Mouse (Mus musculus) limb, embryonic 12.5 days (tissue): ENCODE data around the gene Cfap36. TPM values are rescaled to one million over a fixed set of nuclear protein-coding genes. Genes with fewer than 3 reads are reported as not detected.

ENCODE experiments used
- ATAC-seq: fragments of 200-750 bp; cut with Nextera tagmentation; 2 replicates; pipeline ENCODE4 v1.8.0; 2017; ENCODE audit warnings: low read depth, moderate TSS enrichment; ENCODE audit not compliant: insufficient number of reproducible peaks, insufficient read depth, low FRiP score, low TSS enrichment
- H3K27ac ChIP-seq: fragments of 300-500 bp; sonication (generic); 2 replicates; pipeline ENCODE4 v1.5.1; 2016; ENCODE audit warnings: mild to moderate bottlenecking, moderate library complexity
- H3K27me3 ChIP-seq: fragments of 300-500 bp; sonication (generic); 2 replicates; pipeline ENCODE4 v1.6.1; 2016; ENCODE audit warnings: mild to moderate bottlenecking, moderate library complexity
- H3K36me3 ChIP-seq: fragments of 300-500 bp; sonication (generic); 2 replicates; pipeline ENCODE4 v1.6.1; 2016; ENCODE audit warnings: mild to moderate bottlenecking, moderate library complexity
- H3K4me1 ChIP-seq: fragments of 300-500 bp; sonication (generic); replicated peaks from 2 replicates; pipeline ENCODE4 v1.6.1; 2016
- H3K4me2 ChIP-seq: fragments of 300-500 bp; sonication (generic); 2 replicates; pipeline ENCODE4 v1.6.1; 2016; ENCODE audit warnings: mild to moderate bottlenecking, moderate library complexity
- H3K4me3 ChIP-seq: fragments of 300-500 bp; sonication (generic); replicated peaks from 2 replicates; pipeline ENCODE4 v1.5.1; 2016; ENCODE audit warnings: mild to moderate bottlenecking
- H3K9ac ChIP-seq: fragments of 300-500 bp; sonication (generic); replicated peaks from 2 replicates; pipeline ENCODE4 v1.6.1; 2016; ENCODE audit warnings: mild to moderate bottlenecking, moderate library complexity
- H3K9me3 ChIP-seq: fragments of 300-500 bp; sonication (generic); 2 replicates; pipeline ENCODE4 v1.6.1; 2016; ENCODE audit warnings: mild to moderate bottlenecking, moderate library complexity
- WGBS: fragments of 180-500 bp; shearing (Covaris S2); methylation state at CpG from one replicate; pipeline ENCODE4 v1.1.7; 2016; 5-methylcytosine and 5-hydroxymethylcytosine counted together
- polyA plus RNA-seq: library from polyadenylated mRNA; unstranded; fragments of >200 nt; fragmentation: Nextera tagmentation; extraction: Ambion mirVana; gene quantifications from 2 replicates; pipeline ENCODE4 v1.2.1, GENCODE M21; 2016

Gene Cfap36
- 63.2 and 64.4 TPM in 2 replicates for polyA plus RNA-seq

- H3K4me3 ChIP-seq, result peak within 1 kb of the TSS; percentile 83
- WGBS, result under 1% methylated on average over 53 of the region's 53 CpGs
These were observed at the start of gene Cfap36 for GRCm38 (mm10) chr11:29246883-29247650. TSS of gene Cfap36 (minus strand) at chr11:29247409.

GRCm38 (mm10) chr11:29287305-29287704 is 40.1 kb upstream of the Cfap36 start:
- H3K4me1 ChIP-seq, result no peaks in the 10 kb centered on the region
- no peaks in the 10 kb centered on the region for H3K27me3 ChIP-seq
- no peaks in the 10 kb centered on the region for H3K36me3 ChIP-seq
- H3K9me3 ChIP-seq, result no peaks in the 10 kb centered on the region
- ATAC-seq, result no peak
- no peak overlapping the region for H3K4me3 ChIP-seq
- H3K27ac ChIP-seq, result no peak overlapping the region
- no peak overlapping the region for H3K9ac ChIP-seq
- no peak overlapping the region for H3K4me2 ChIP-seq

More at GRCm38 (mm10) chr11:29246883-29247650, at the start of gene Cfap36:
- peak; percentile 100 for ATAC-seq
- no peaks in the 10 kb centered on the region for H3K9me3 ChIP-seq
- H3K27me3 ChIP-seq, result no peaks in the 10 kb centered on the region
- 0 out of 2 replicates have a peak, but pooled peaks cover 12% of the 10 kb centered on the region for H3K4me1 ChIP-seq
- peak within 1 kb of the TSS; percentile 72 for H3K9ac ChIP-seq
- H3K4me2 ChIP-seq, result peak within 1 kb of the TSS; percentile 86
- H3K27ac ChIP-seq, result peak within 1 kb of the TSS; percentile 80
- peaks cover 19% of the 10 kb centered on the region for H3K36me3 ChIP-seq

- Histone ChIP-seq H3K27me3 (no peaks in the 10 kb centered on the region), H3K4me1 (no peaks in the 10 kb centered on the region), H3K4me3 (no peak overlapping the region), H3K9ac (no peak overlapping the region), H3K4me2 (no peak overlapping the region), H3K9me3 (no peaks in the 10 kb centered on the region), H3K36me3 (no peaks in the 10 kb centered on the region), H3K27ac (no peak overlapping the region)
- no peak for ATAC-seq
These were observed 38.8 kb upstream of the Cfap36 start for GRCm38 (mm10) chr11:29286040-29286439.

- Histone ChIP-seq H3K27me3 (no peaks in the 10 kb centered on the region), H3K27ac (no peak overlapping the region), H3K36me3 (no peaks in the 10 kb centered on the region), H3K4me2 (no peak overlapping the region), H3K4me3 (no peak overlapping the region), H3K9ac (no peak overlapping the region), H3K4me1 (no peaks in the 10 kb centered on the region), H3K9me3 (no peaks in the 10 kb centered on the region)
- ATAC-seq, result no peak
- WGBS, result 79% methylated on average over 3 of the region's 3 CpGs
These were observed 27.5 kb upstream of the Cfap36 start for GRCm38 (mm10) chr11:29274758-29275157.

GRCm38 (mm10) chr11:29267824-29268223 is 20.6 kb upstream of the Cfap36 start:
- WGBS, result 31% methylated on average over 3 of the region's 3 CpGs
- no peaks in the 10 kb centered on the region for H3K36me3 ChIP-seq
- no peak overlapping the region for H3K9ac ChIP-seq
- no peaks in the 10 kb centered on the region for H3K27me3 ChIP-seq
- no peaks in the 10 kb centered on the region for H3K9me3 ChIP-seq
- no peak overlapping the region for H3K4me2 ChIP-seq
- no peak for ATAC-seq
- H3K27ac ChIP-seq, result no peak overlapping the region
- no peaks in the 10 kb centered on the region for H3K4me1 ChIP-seq
- no peak overlapping the region for H3K4me3 ChIP-seq

- no peak overlapping the region for H3K4me2 ChIP-seq
- H3K9ac ChIP-seq, result no peak overlapping the region
- H3K4me3 ChIP-seq, result no peak overlapping the region
- ATAC-seq, result no peak
- H3K27ac ChIP-seq, result no peak overlapping the region
- no peaks in the 10 kb centered on the region for H3K4me1 ChIP-seq
- WGBS, result 86% methylated on average over 1 of the region's 1 CpGs
- no peaks in the 10 kb centered on the region for H3K36me3 ChIP-seq
- no peaks in the 10 kb centered on the region for H3K9me3 ChIP-seq
- H3K27me3 ChIP-seq, result no peaks in the 10 kb centered on the region
These were observed 7.4 kb upstream of the Cfap36 start for GRCm38 (mm10) chr11:29254643-29255042.

GRCm38 (mm10) chr11:29248386-29248785 is 1.2 kb upstream of the Cfap36 start:
- Histone ChIP-seq H3K9ac (no peak overlapping the region), H3K9me3 (no peaks in the 10 kb centered on the region), H3K4me1 (0 out of 2 replicates have a peak, but pooled peaks cover 12% of the 10 kb centered on the region), H3K36me3 (peaks cover 7% of the 10 kb centered on the region; the same call in 1 of the 2 replicates), H3K27ac (no peak overlapping the region), H3K4me3 (no peak overlapping the region), H3K27me3 (no peaks in the 10 kb centered on the region), H3K4me2 (no peak overlapping the region)
- no peak for ATAC-seq
- WGBS, result over 99% methylated on average over 5 of the region's 5 CpGs

GRCm38 (mm10) chr11:29247725-29248124 is 516 bp upstream of the Cfap36 start:
- Histone ChIP-seq H3K27ac (no peak overlapping the region), H3K4me2 (peak overlapping the region; percentile 49), H3K36me3 (peaks cover 13% of the 10 kb centered on the region), H3K27me3 (no peaks in the 10 kb centered on the region), H3K9me3 (no peaks in the 10 kb centered on the region), H3K9ac (no peak overlapping the region), H3K4me3 (peak overlapping the region; percentile 83), H3K4me1 (0 out of 2 replicates have a peak, but pooled peaks cover 12% of the 10 kb centered on the region)
- WGBS, result 96% methylated on average over 1 of the region's 1 CpGs
- peak; percentile 17 for ATAC-seq

GRCm38 (mm10) chr11:29245988-29246387 is 1.2 kb downstream of the Cfap36 start:
- ATAC-seq, result no peak
- H3K27ac ChIP-seq, result no peak overlapping the region

GRCm38 (mm10) chr11:29241961-29242360 is 5.2 kb downstream of the Cfap36 start:
- Histone ChIP-seq H3K4me2 (no peak overlapping the region), H3K36me3 (peaks cover 29% of the 10 kb centered on the region), H3K9ac (no peak overlapping the region), H3K27ac (no peak overlapping the region), H3K27me3 (no peaks in the 10 kb centered on the region), H3K9me3 (no peaks in the 10 kb centered on the region), H3K4me1 (0 out of 2 replicates have a peak, but pooled peaks cover 12% of the 10 kb centered on the region), H3K4me3 (no peak overlapping the region)
- ATAC-seq, result no peak
- WGBS, result 81% methylated on average over 4 of the region's 4 CpGs

More at GRCm38 (mm10) chr11:29245988-29246387, 1.2 kb downstream of the Cfap36 start:
- Histone ChIP-seq H3K4me3 (peak overlapping the region; percentile 83), H3K9me3 (no peaks in the 10 kb centered on the region), H3K9ac (no peak overlapping the region), H3K4me2 (peak overlapping the region; percentile 86), H3K4me1 (0 out of 2 replicates have a peak, but pooled peaks cover 12% of the 10 kb centered on the region), H3K36me3 (peaks cover 25% of the 10 kb centered on the region), H3K27me3 (no peaks in the 10 kb centered on the region)
- 75% methylated on average over 4 of the region's 4 CpGs for WGBS

- Histone ChIP-seq H3K4me2 (no peak overlapping the region), H3K27me3 (no peaks in the 10 kb centered on the region), H3K9ac (no peak overlapping the region), H3K9me3 (no peaks in the 10 kb centered on the region), H3K27ac (no peak overlapping the region), H3K4me3 (no peak overlapping the region), H3K4me1 (no peaks in the 10 kb centered on the region), H3K36me3 (peaks cover 32% of the 10 kb centered on the region)
- WGBS, result 94% methylated on average over 1 of the region's 1 CpGs
- ATAC-seq, result no peak
These were observed 7.9 kb downstream of the Cfap36 start for GRCm38 (mm10) chr11:29239353-29239752.
